Mouse (Mus musculus): Measurements from ENCODE around the gene Popdc2. TPM values are rescaled to one million over a fixed set of nuclear protein-coding genes. Genes with fewer than 3 reads are reported as not detected.

Gene Popdc2
- total and polyA plus RNA-seq, 2 experiments from 2014 or later: 0.14 to 0.39 TPM

DNA sequence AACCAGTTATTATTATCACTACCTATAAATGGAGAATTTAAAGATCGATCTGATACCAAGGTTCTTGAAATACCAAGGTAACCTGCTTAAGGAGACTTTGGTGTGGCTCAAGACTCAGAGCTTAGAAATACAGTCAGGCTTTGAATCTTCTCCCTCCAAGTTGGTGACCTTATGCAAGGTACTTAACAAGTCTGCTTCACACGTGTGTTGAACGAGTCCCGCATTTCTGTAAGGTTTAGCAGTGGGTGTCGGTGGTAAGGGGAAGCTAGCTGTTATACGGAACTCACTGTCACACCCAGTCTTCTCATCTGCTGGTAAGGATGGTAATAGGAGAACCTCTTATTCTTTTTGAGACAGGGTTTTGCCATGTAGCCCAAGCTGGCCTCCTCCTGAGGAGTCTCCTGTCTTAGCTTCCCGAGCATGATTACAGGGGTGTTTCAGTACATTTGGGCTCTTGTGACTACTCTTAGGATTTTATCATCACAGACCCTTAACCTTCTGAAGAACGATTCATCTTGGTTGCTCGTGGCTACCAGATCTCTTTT is 13.7 kb upstream of the Popdc2 start:
- Histone ChIP-seq H3K36me3 (ENCODE audit: insufficient read depth) (peaks cover 13% of the 10 kb centered on the region), H3K4me1 (ENCODE audit: insufficient read depth) (0 out of 2 replicates have a peak, but pooled peaks cover 8% of the 10 kb centered on the region), H3K4me2 (ENCODE audit: low read depth) (no peak overlapping the region), H3K27me3 (ENCODE audit: insufficient read depth, low read length) (no peaks in the 10 kb centered on the region), H3K27ac (ENCODE audit: low read depth, low read length) (no peak overlapping the region), H3K9me3 (ENCODE audit: low read length) (no peaks in the 10 kb centered on the region), H3K4me3 (ENCODE audit: low read depth, low read length) (no peak overlapping the region), H3K9ac (no peak overlapping the region)
- WGBS: 92% methylated on average over 9 of the region's 9 CpGs
- no peak for DNase-seq
- no peak for ATAC-seq
- TF ChIP-seq CTCF (IDR thresholded peaks at IDR 0.05; ENCODE audit: low read depth): no peak

DNA sequence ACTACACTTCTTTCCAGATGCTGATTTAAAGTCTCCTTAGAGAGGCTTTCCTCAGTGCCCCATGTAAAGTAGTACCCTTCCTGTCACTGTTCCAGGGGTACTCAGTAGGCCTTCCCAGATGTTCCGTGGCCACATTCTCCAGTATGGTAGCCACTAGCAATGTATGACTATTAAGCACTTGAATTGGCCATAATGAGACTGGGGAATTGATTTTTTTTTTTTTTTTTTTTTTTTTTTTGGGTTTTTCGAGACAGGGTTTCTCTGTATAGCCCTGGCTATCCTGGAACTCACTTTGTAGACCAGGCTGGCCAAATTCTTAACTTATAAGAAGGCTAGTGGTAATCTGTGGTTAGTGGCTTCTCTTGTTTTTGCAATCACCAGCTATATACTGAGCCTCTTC is 12.1 kb upstream of the Popdc2 start:
- DNase-seq: no peak
- ATAC-seq: no peak
- Histone ChIP-seq H3K4me1 (ENCODE audit: insufficient read depth) (0 out of 2 replicates have a peak, but pooled peaks cover 8% of the 10 kb centered on the region), H3K36me3 (ENCODE audit: insufficient read depth) (peaks cover 13% of the 10 kb centered on the region), H3K27ac (ENCODE audit: low read depth, low read length) (no peak overlapping the region), H3K9me3 (ENCODE audit: low read length) (no peaks in the 10 kb centered on the region), H3K4me3 (ENCODE audit: low read depth, low read length) (no peak overlapping the region), H3K27me3 (ENCODE audit: insufficient read depth, low read length) (no peaks in the 10 kb centered on the region), H3K4me2 (ENCODE audit: low read depth) (no peak overlapping the region), H3K9ac (no peak overlapping the region)
- no peak for TF ChIP-seq CTCF (IDR thresholded peaks at IDR 0.05; ENCODE audit: low read depth)
- WGBS: 94% methylated on average over 2 of the region's 2 CpGs

DNA sequence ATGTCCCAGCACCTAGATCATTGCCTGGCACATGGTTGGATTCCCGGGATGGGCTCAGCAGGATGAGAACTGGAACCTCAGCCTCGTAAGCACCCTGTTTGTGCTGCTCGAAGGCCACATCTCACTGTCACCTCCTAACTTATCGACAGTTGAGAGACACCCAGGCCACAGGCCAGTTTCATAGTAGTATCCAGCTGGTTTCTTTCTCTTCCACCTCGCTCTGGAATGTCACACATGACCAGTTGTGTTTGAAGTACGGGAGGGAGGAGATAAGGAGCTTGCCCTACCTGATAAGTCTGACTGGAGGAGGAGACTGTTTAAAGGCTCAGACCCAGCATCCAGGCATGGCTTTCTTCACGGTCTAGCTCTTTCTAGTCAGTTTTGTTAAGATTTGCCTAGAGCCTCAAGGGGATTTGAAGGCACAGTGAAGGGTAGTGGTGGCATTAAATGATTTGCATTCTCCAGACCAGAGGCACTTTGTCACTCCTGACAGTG is 11.6 kb upstream of the Popdc2 start:
- Histone ChIP-seq H3K36me3 (ENCODE audit: insufficient read depth) (peaks cover 13% of the 10 kb centered on the region), H3K27me3 (ENCODE audit: insufficient read depth, low read length) (no peaks in the 10 kb centered on the region), H3K9me3 (ENCODE audit: low read length) (no peaks in the 10 kb centered on the region), H3K4me2 (ENCODE audit: low read depth) (no peak overlapping the region), H3K27ac (ENCODE audit: low read depth, low read length) (no peak overlapping the region), H3K4me1 (ENCODE audit: insufficient read depth) (0 out of 2 replicates have a peak, but pooled peaks cover 8% of the 10 kb centered on the region), H3K9ac (no peak overlapping the region), H3K4me3 (ENCODE audit: low read depth, low read length) (no peak overlapping the region)
- no peak for ATAC-seq
- no peak for DNase-seq
- 91% methylated on average over 7 of the region's 7 CpGs for WGBS
- TF ChIP-seq CTCF (IDR thresholded peaks at IDR 0.05; ENCODE audit: low read depth): no peak

DNA sequence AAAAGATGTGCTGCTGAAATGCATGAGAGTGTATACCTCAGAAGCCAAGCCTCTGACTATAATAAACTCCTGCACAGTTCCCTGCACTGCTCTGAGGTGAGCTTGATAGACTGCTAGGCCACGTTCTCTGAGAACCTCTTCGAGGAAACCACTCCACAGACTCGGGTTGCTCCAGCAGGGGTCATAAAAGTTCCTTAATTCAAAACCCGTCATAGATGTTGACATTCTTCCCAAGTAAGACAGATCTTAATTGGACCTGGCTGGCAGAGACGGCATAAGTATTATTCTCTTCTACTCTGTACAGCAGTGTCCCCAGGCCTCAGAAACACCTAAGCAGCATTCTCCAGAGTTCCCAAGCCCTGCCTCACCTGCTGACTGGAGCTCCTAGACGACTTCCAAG is 11.1 kb upstream of the Popdc2 start:
- Histone ChIP-seq H3K9me3 (ENCODE audit: low read length) (no peaks in the 10 kb centered on the region), H3K4me3 (ENCODE audit: low read depth, low read length) (no peak overlapping the region), H3K9ac (no peak overlapping the region), H3K27ac (ENCODE audit: low read depth, low read length) (no peak overlapping the region), H3K27me3 (ENCODE audit: insufficient read depth, low read length) (no peaks in the 10 kb centered on the region), H3K4me1 (ENCODE audit: insufficient read depth) (0 out of 2 replicates have a peak, but pooled peaks cover 8% of the 10 kb centered on the region), H3K4me2 (ENCODE audit: low read depth) (no peak overlapping the region), H3K36me3 (ENCODE audit: insufficient read depth) (peaks cover 13% of the 10 kb centered on the region)
- WGBS: 83% methylated on average over 6 of the region's 6 CpGs
- TF ChIP-seq CTCF (IDR thresholded peaks at IDR 0.05; ENCODE audit: low read depth): no peak
- DNase-seq (no peak), ATAC-seq (no peak)

DNA sequence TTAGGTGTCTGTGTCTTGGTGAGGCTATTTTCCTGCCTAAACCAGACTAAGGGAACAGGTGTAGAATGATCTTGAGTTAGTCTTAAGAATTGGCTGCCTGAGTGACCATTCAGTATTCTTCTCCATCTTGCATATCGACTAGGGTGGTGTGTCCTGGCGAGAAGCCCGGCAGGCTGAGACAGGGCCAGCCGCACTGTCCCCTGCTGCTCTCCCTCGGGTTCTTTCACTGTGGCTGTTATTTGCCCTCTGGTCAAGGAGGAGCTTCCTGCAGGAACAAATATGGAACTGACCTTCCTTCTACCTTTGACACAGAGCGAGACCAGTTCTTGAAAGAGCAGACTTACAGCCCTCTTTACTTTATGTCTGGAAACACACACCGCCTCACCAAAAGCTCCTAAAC is 10.0 kb upstream of the Popdc2 start:
- Histone ChIP-seq H3K9me3 (ENCODE audit: low read length) (no peaks in the 10 kb centered on the region), H3K36me3 (ENCODE audit: insufficient read depth) (peaks cover 13% of the 10 kb centered on the region), H3K27ac (ENCODE audit: low read depth, low read length) (no peak overlapping the region), H3K27me3 (ENCODE audit: insufficient read depth, low read length) (no peaks in the 10 kb centered on the region), H3K4me2 (ENCODE audit: low read depth) (no peak overlapping the region), H3K4me3 (ENCODE audit: low read depth, low read length) (no peak overlapping the region), H3K4me1 (ENCODE audit: insufficient read depth) (0 out of 2 replicates have a peak, but pooled peaks cover 5% of the 10 kb centered on the region), H3K9ac (no peak overlapping the region)
- 75% methylated on average over 7 of the region's 7 CpGs for WGBS
- ATAC-seq (no peak), DNase-seq (no peak)
- no peak for TF ChIP-seq CTCF (IDR thresholded peaks at IDR 0.05; ENCODE audit: low read depth)

DNA sequence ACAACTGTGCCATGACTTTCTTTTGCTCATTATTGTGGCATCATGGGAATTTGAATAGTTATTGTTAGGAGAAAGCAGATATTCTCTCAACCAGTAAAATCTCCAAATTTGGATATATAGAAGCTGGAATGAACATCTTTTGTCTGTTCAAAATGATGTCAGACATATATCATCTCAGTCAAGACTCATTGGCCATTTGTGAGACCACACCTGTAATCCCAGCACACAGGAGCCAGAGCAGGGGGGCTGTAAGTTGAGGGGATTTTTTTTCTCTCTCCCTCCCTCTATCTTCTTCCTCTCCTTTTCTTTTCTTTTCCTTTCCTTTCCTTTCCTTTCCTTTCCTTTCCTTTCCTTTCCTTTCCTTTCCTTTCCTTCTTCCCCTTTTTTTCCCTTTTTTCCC is 9.2 kb upstream of the Popdc2 start:
- Histone ChIP-seq H3K36me3 (ENCODE audit: insufficient read depth) (peaks cover 13% of the 10 kb centered on the region), H3K4me2 (ENCODE audit: low read depth) (no peak overlapping the region), H3K27me3 (ENCODE audit: insufficient read depth, low read length) (no peaks in the 10 kb centered on the region), H3K27ac (ENCODE audit: low read depth, low read length) (no peak overlapping the region), H3K4me1 (ENCODE audit: insufficient read depth) (no peaks in the 10 kb centered on the region), H3K4me3 (ENCODE audit: low read depth, low read length) (no peak overlapping the region), H3K9me3 (ENCODE audit: low read length) (no peaks in the 10 kb centered on the region), H3K9ac (no peak overlapping the region)
- no peak for ATAC-seq
- no peak for DNase-seq
- TF ChIP-seq CTCF (IDR thresholded peaks at IDR 0.05; ENCODE audit: low read depth): no peak

DNA sequence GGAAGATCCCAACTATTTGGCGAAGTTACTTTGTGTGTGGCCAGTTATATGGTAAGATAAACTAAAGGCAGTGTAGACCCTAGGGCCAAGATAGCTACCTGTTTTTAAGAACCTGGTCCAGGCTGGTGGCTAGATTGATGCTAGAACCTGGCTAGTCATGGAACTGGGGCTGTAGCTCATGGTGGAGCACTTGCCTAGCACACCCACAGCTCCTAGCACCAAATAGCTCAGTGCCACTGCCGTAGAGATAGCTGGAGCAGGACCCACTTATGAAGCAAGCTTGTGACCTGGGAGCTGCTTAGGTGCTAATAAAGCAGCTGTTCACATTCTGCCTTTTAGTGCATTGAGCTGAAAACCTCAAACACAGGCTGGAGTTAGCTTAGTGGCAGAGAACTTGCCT is 8.4 kb upstream of the Popdc2 start:
- 95% methylated on average over 2 of the region's 2 CpGs for WGBS
- DNase-seq (no peak), ATAC-seq (no peak)
- Histone ChIP-seq H3K27me3 (ENCODE audit: insufficient read depth, low read length) (no peaks in the 10 kb centered on the region), H3K9ac (no peak overlapping the region), H3K4me1 (ENCODE audit: insufficient read depth) (no peaks in the 10 kb centered on the region), H3K27ac (ENCODE audit: low read depth, low read length) (no peak overlapping the region), H3K4me3 (ENCODE audit: low read depth, low read length) (no peak overlapping the region), H3K36me3 (ENCODE audit: insufficient read depth) (peaks cover 13% of the 10 kb centered on the region), H3K4me2 (ENCODE audit: low read depth) (no peak overlapping the region), H3K9me3 (ENCODE audit: low read length) (no peaks in the 10 kb centered on the region)
- no peak for TF ChIP-seq CTCF (IDR thresholded peaks at IDR 0.05; ENCODE audit: low read depth)
